Mouse (Mus musculus): Measurements from ENCODE around the gene Col6a1. TPM values are rescaled to one million over a fixed set of nuclear protein-coding genes. Genes with fewer than 3 reads are reported as not detected.

Gene Col6a1
- polyA plus RNA-seq, 1 experiment from 2014 or later, result 55.5 TPM

- H3K27ac ChIP-seq (replicated peaks), result no peak overlapping the region
- no peaks in the 10 kb centered on the region for H3K9me3 ChIP-seq
- H3K4me1 ChIP-seq, result peaks cover 45% of the 10 kb centered on the region
- no peak overlapping the region for H3K4me3 ChIP-seq
- 0 out of 2 replicates have a peak overlapping the region, but pooled peaks have one; percentile 12 for H3K9ac ChIP-seq
- no peaks in the 10 kb centered on the region for H3K36me3 ChIP-seq
- H3K4me2 ChIP-seq, result no peak overlapping the region
- H3K27me3 ChIP-seq (replicated peaks), result no peaks in the 10 kb centered on the region; the same call in 1 of the 2 replicates
- ATAC-seq (ENCODE audit: extremely low read depth, insufficient number of reproducible peaks, low FRiP score, low TSS enrichment), result no peak
- 2% methylated on average over 4 of the region's 4 CpGs for WGBS
Measured at GRCm38 (mm10) chr10:76734979-76735378, 9.0 kb upstream of the Col6a1 start.

DNA sequence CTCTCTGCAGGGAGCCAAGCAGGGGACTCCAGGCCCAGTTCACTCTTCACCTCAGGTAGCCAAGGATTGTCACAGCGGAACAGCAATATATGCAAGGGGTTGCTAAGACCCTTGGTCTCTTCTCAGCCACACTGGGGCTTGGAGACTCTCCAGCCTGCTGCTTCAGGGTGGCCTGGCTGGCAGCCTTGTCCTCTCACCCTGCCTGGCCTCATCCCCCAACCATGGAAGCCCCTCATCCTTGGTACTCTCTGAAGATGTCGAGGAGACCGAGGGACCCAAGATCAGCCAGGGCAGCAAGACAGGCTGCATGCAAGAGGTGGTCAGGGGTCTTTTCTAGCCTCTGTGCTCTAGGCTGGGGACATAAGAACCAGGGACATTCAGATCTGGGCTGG lies 7.7 kb upstream of the Col6a1 start:
- H3K27me3 ChIP-seq (replicated peaks), result no peaks in the 10 kb centered on the region; the same call in 1 of the 2 replicates
- peak overlapping the region; percentile 57 for H3K4me2 ChIP-seq
- no peaks in the 10 kb centered on the region for H3K9me3 ChIP-seq
- ATAC-seq (ENCODE audit: extremely low read depth, insufficient number of reproducible peaks, low FRiP score, low TSS enrichment), result no peak
- no peaks in the 10 kb centered on the region for H3K36me3 ChIP-seq
- 23% methylated on average over 3 of the region's 3 CpGs for WGBS
- H3K4me1 ChIP-seq, result peaks cover 47% of the 10 kb centered on the region
- H3K27ac ChIP-seq (replicated peaks), result peak overlapping the region; percentile 87
- peak overlapping the region; percentile 55 for H3K9ac ChIP-seq
- H3K4me3 ChIP-seq, result no peak overlapping the region; the same call in 1 of the 2 replicates

GRCm38 (mm10) chr10:76732881-76733676 lies 7.1 kb upstream of the Col6a1 start:
- H3K4me2 ChIP-seq, result peak overlapping the region; percentile 57
- 6% methylated on average over 17 of the region's 17 CpGs for WGBS
- peak overlapping the region; percentile 87 for H3K27ac ChIP-seq (replicated peaks)
- peaks cover 51% of the 10 kb centered on the region for H3K4me1 ChIP-seq
- no peaks in the 10 kb centered on the region for H3K9me3 ChIP-seq
- ATAC-seq (ENCODE audit: extremely low read depth, insufficient number of reproducible peaks, low FRiP score, low TSS enrichment), result peak; percentile 64; the same call in 1 of the 2 replicates
- H3K27me3 ChIP-seq (replicated peaks), result no peaks in the 10 kb centered on the region; the same call in 1 of the 2 replicates
- H3K4me3 ChIP-seq, result peak overlapping the region; percentile 21
- H3K9ac ChIP-seq, result peak overlapping the region; percentile 55
- no peaks in the 10 kb centered on the region for H3K36me3 ChIP-seq

- no peaks in the 10 kb centered on the region for H3K9me3 ChIP-seq
- peak overlapping the region; percentile 55 for H3K9ac ChIP-seq
- H3K4me2 ChIP-seq, result peak overlapping the region; percentile 57
- H3K36me3 ChIP-seq, result no peaks in the 10 kb centered on the region
- no peaks in the 10 kb centered on the region; the same call in 1 of the 2 replicates for H3K27me3 ChIP-seq (replicated peaks)
- H3K4me1 ChIP-seq, result peaks cover 55% of the 10 kb centered on the region
- H3K4me3 ChIP-seq, result no peak overlapping the region
- 62% methylated on average over 6 of the region's 6 CpGs for WGBS
- no peak for ATAC-seq (ENCODE audit: extremely low read depth, insufficient number of reproducible peaks, low FRiP score, low TSS enrichment)
- H3K27ac ChIP-seq (replicated peaks), result peak overlapping the region; percentile 87
Measured at GRCm38 (mm10) chr10:76732391-76732790, 6.4 kb upstream of the Col6a1 start.

DNA sequence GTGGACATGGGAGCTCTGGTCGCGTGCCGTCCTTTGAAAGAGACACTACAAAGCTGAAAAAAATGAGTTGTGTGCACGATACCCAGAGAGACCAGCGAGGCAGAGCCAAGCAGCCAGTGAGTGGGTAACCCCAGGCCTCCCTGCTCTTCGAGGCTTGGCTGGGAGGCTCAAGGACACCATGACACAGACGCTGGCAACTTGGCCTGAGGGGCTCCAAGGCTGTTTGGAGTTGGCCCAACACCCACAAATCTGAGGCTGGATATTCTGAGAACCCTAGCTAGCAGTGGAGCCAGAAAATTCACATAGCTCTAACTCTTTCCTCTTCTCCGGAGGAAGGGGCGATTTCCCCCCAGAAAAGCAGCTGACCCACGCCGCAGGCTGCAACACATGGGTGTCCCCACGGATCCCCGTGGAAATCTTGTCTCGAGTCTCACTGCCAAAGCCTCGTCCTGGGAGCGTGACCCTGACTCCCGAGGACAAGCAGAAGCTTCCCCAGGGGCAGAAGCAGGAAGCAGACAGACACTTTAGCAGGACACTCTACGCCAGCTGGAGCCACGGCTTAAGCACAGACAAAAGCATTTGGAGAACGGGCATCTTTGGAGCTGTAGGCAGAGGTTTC lies 5.8 kb upstream of the Col6a1 start:
- 59% methylated on average over 20 of the region's 20 CpGs for WGBS
- H3K4me1 ChIP-seq, result peaks cover 55% of the 10 kb centered on the region
- no peaks in the 10 kb centered on the region; the same call in 1 of the 2 replicates for H3K27me3 ChIP-seq (replicated peaks)
- no peak overlapping the region for H3K4me2 ChIP-seq
- H3K27ac ChIP-seq (replicated peaks), result peak overlapping the region; percentile 87
- H3K4me3 ChIP-seq, result no peak overlapping the region
- H3K9me3 ChIP-seq, result no peaks in the 10 kb centered on the region
- H3K36me3 ChIP-seq, result no peaks in the 10 kb centered on the region
- H3K9ac ChIP-seq, result no peak overlapping the region
- no peak for ATAC-seq (ENCODE audit: extremely low read depth, insufficient number of reproducible peaks, low FRiP score, low TSS enrichment)

- H3K27ac ChIP-seq (replicated peaks), result 0 out of 2 replicates have a peak overlapping the region, but pooled peaks have one; percentile 1
Measured at GRCm38 (mm10) chr10:76729631-76730620, 4.0 kb upstream of the Col6a1 start.

GRCm38 (mm10) chr10:76728369-76728768 lies 2.4 kb upstream of the Col6a1 start:
- peak overlapping the region; percentile 43; the same call in 1 of the 2 replicates for H3K4me2 ChIP-seq
- peaks cover 2% of the 10 kb centered on the region; the same call in 1 of the 2 replicates for H3K36me3 ChIP-seq
- ATAC-seq (ENCODE audit: extremely low read depth, insufficient number of reproducible peaks, low FRiP score, low TSS enrichment), result no peak
- peaks cover 64% of the 10 kb centered on the region for H3K4me1 ChIP-seq
- H3K9ac ChIP-seq, result peak overlapping the region; percentile 20; the same call in 1 of the 2 replicates
- 17% methylated on average over 11 of the region's 11 CpGs for WGBS
- no peaks in the 10 kb centered on the region for H3K27me3 ChIP-seq (replicated peaks)
- no peaks in the 10 kb centered on the region for H3K9me3 ChIP-seq
- no peak overlapping the region for H3K27ac ChIP-seq (replicated peaks)
- H3K4me3 ChIP-seq, result no peak overlapping the region

More at GRCm38 (mm10) chr10:76729631-76730620, 4.0 kb upstream of the Col6a1 start:
- ATAC-seq (ENCODE audit: extremely low read depth, insufficient number of reproducible peaks, low FRiP score, low TSS enrichment), result no peak
- Histone ChIP-seq H3K4me3 (no peak overlapping the region), H3K36me3 (no peaks in the 10 kb centered on the region), H3K4me1 (peaks cover 67% of the 10 kb centered on the region), H3K9ac (no peak overlapping the region), H3K4me2 (no peak overlapping the region), H3K9me3 (no peaks in the 10 kb centered on the region), H3K27me3 (replicated peaks) (no peaks in the 10 kb centered on the region)
- 72% methylated on average over 19 of the region's 19 CpGs for WGBS

DNA sequence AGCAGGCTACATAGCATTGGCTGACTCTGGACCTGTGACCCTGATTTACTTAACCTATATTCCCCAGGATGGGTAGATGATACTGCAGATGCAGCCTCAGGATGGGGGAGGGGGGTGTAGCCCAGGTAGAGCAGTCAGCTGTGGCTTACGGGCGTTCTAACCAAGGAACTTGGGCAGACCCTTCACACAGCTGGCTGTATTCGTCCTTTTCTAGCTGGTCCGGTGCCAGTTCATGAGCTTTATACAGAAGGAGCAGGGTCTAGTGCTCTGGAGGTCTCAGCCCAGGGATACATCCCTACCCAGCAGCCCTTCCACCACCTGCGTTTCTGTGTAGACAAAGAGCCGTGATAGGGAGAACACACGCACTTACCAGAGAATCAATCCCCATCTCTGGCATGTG lies 1.3 kb upstream of the Col6a1 start:
- Histone ChIP-seq H3K9ac (no peak overlapping the region), H3K27ac (replicated peaks) (no peak overlapping the region), H3K9me3 (no peaks in the 10 kb centered on the region), H3K36me3 (peaks cover 13% of the 10 kb centered on the region), H3K4me3 (no peak overlapping the region), H3K4me2 (no peak overlapping the region), H3K4me1 (peaks cover 53% of the 10 kb centered on the region), H3K27me3 (replicated peaks) (no peaks in the 10 kb centered on the region)
- no peak for ATAC-seq (ENCODE audit: extremely low read depth, insufficient number of reproducible peaks, low FRiP score, low TSS enrichment)
- WGBS, result 84% methylated on average over 7 of the region's 7 CpGs

DNA sequence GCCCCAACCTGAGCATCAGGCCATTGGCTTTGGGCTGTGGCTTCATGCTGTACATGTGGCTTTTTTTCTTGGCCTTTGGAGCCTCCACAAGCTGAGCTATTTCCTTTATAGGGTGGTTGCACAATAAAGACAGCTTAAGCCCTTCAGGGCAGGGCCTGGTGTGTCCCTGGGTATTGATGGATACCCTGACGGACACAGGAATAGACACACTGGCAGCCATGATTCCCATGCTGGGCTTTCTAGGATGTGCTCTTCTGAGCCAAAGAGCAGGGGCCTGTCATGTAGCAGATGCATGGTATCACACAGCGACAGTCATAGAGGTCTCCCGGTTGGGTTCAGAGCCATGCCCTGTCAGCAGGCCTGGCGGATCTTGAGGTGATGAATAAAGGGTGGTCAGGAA lies 898 bp upstream of the Col6a1 start:
- Histone ChIP-seq H3K4me3 (no peak overlapping the region), H3K9ac (no peak overlapping the region), H3K36me3 (peaks cover 16% of the 10 kb centered on the region), H3K4me1 (peaks cover 49% of the 10 kb centered on the region), H3K4me2 (no peak overlapping the region), H3K27ac (replicated peaks) (no peak overlapping the region), H3K27me3 (replicated peaks) (no peaks in the 10 kb centered on the region), H3K9me3 (no peaks in the 10 kb centered on the region)
- WGBS, result 71% methylated on average over 4 of the region's 4 CpGs
- ATAC-seq (ENCODE audit: extremely low read depth, insufficient number of reproducible peaks, low FRiP score, low TSS enrichment), result no peak

GRCm38 (mm10) chr10:76725097-76725496 lies 871 bp downstream of the Col6a1 start:
- Histone ChIP-seq H3K4me3 (peak overlapping the region; percentile 51), H3K9me3 (no peaks in the 10 kb centered on the region), H3K27me3 (replicated peaks) (no peaks in the 10 kb centered on the region), H3K36me3 (peaks cover 33% of the 10 kb centered on the region), H3K9ac (peak overlapping the region; percentile 82), H3K4me2 (peak overlapping the region; percentile 64), H3K27ac (replicated peaks) (0 out of 2 replicates have a peak overlapping the region, but pooled peaks have one; percentile 74), H3K4me1 (peaks cover 35% of the 10 kb centered on the region)
- ATAC-seq (ENCODE audit: extremely low read depth, insufficient number of reproducible peaks, low FRiP score, low TSS enrichment), result no peak
- WGBS, result 43% methylated on average over 2 of the region's 2 CpGs
